Mouse (Mus musculus) midbrain, embryonic 14.5 days (tissue): ENCODE results near the gene Upk1b. TPM values are rescaled to one million over a fixed set of nuclear protein-coding genes. Genes with fewer than 3 reads are reported as not detected.

Source experiments
- ATAC-seq: fragments of 200-750 bp; cut with Nextera tagmentation; 2 replicates; pipeline ENCODE4 v1.8.0; 2017; ENCODE audit warnings: moderate number of reproducible peaks, moderate library complexity; ENCODE audit not compliant: low FRiP score, low TSS enrichment
- DNase-seq: peaks from one replicate; pipeline ENCODE4 v3.0.0-alpha.2; 2015
- H3K27ac ChIP-seq: fragments of 300-500 bp; sonication (generic); replicated peaks from 2 replicates; pipeline ENCODE4 v1.5.1; 2014; ENCODE audit warnings: mild to moderate bottlenecking, low read depth, low read length, moderate library complexity
- H3K27me3 ChIP-seq: fragments of 300-500 bp; sonication (generic); 2 replicates; pipeline ENCODE4 v1.6.1; 2014; ENCODE audit warnings: low read length, control low read depth, mixed read lengths; ENCODE audit not compliant: control insufficient read depth, insufficient read depth
- H3K36me3 ChIP-seq: fragments of 300-500 bp; sonication (generic); 2 replicates; pipeline ENCODE4 v1.6.1; 2014; ENCODE audit warnings: low read length, control low read depth; ENCODE audit not compliant: control insufficient read depth, insufficient read depth
- H3K4me1 ChIP-seq: fragments of 300-500 bp; sonication (generic); 2 replicates; pipeline ENCODE4 v1.6.1; 2014; ENCODE audit warnings: mild to moderate bottlenecking, antibody characterized with exemption, low read length, control low read depth; ENCODE audit not compliant: control insufficient read depth, insufficient read depth
- H3K4me2 ChIP-seq: fragments of 300-500 bp; sonication (generic); 2 replicates; pipeline ENCODE4 v1.6.1; 2014; ENCODE audit warnings: mild to moderate bottlenecking, low read length, moderate library complexity
- H3K4me3 ChIP-seq: fragments of 300-500 bp; sonication (generic); replicated peaks from 2 replicates; pipeline ENCODE4 v1.5.1; 2014; ENCODE audit warnings: low read depth, low read length
- H3K9ac ChIP-seq: fragments of 300-500 bp; sonication (generic); replicated peaks from 2 replicates; pipeline ENCODE4 v1.6.1; 2014; ENCODE audit warnings: mild to moderate bottlenecking, low read length, moderate library complexity
- H3K9me3 ChIP-seq: fragments of 300-500 bp; sonication (generic); 2 replicates; pipeline ENCODE4 v1.6.1; 2016; ENCODE audit warnings: low read length, control low read depth, mixed read lengths; ENCODE audit not compliant: control insufficient read depth
- WGBS: fragments of 180-500 bp; shearing (Covaris S2); extraction: QIAGEN DNeasy Blood & Tissue Kit; methylation state at CpG from one replicate; pipeline ENCODE4 v1.1.7; 2014; 5-methylcytosine and 5-hydroxymethylcytosine counted together
- polyA plus RNA-seq: library from polyadenylated mRNA; unstranded; fragments of >200 nt; fragmentation: Nextera tagmentation; extraction: Ambion mirVana; gene quantifications from 2 replicates; pipeline ENCODE4 v1.2.1, GENCODE M21; 2014

Gene Upk1b
- polyA plus RNA-seq, 1 experiment from 2014 or later = 0.36 TPM

DNA sequence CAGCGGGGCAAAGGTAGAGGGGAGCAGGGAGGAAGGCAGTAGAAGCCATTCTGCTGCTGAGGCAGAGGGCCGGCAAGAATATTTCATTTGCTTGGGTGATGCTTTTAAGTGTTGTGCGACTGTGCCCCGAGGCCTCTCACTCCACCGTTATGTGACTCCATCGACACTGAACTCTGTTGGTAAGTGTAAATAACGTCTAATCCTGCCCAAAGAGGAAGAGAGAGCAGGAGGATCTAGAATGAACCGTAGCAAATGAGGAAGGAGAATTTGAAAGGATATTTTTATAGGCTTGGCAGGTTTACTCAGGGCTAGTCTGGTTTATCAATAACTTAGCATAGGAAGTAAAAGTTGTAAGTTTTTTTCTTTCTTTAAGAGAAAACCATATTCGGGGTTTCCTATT, 30.6 kb downstream of the Upk1b start:
- no peak overlapping the region for H3K4me2 ChIP-seq
- no peak overlapping the region for H3K9ac ChIP-seq
- H3K27me3 ChIP-seq = no peaks in the 10 kb centered on the region
- 91% methylated on average over 9 of the region's 9 CpGs for WGBS
- H3K27ac ChIP-seq = no peak overlapping the region
- no peak for DNase-seq
- H3K9me3 ChIP-seq = no peaks in the 10 kb centered on the region
- no peaks in the 10 kb centered on the region for H3K4me1 ChIP-seq
- no peak overlapping the region for H3K4me3 ChIP-seq
- H3K36me3 ChIP-seq = peaks cover 19% of the 10 kb centered on the region
- no peak for ATAC-seq

DNA sequence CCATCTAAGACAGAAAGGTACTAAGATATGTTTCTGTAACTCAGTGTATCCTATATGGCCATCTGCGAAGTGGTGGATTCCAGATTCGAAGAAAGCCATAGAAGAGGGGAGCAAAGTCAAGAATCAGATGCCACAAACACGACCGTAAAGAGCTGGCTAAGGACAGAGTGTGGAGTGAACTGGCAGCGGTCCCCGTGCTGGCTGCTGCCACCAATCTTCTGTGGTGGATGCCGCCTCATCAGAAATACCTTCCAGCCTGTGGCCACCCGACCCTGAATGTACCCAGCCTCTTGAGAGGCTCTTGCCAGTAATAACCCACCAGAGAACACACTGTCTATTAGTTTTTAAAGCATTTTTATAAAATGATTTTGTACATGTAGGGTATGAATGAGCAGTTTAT, 31.7 kb downstream of the Upk1b start:
- DNase-seq (no peak), ATAC-seq (no peak)
- Histone ChIP-seq H3K4me1 (no peaks in the 10 kb centered on the region), H3K9me3 (no peaks in the 10 kb centered on the region), H3K27me3 (no peaks in the 10 kb centered on the region), H3K36me3 (peaks cover 23% of the 10 kb centered on the region), H3K9ac (no peak overlapping the region), H3K4me3 (no peak overlapping the region), H3K4me2 (no peak overlapping the region), H3K27ac (no peak overlapping the region)
- WGBS = 93% methylated on average over 8 of the region's 8 CpGs

DNA sequence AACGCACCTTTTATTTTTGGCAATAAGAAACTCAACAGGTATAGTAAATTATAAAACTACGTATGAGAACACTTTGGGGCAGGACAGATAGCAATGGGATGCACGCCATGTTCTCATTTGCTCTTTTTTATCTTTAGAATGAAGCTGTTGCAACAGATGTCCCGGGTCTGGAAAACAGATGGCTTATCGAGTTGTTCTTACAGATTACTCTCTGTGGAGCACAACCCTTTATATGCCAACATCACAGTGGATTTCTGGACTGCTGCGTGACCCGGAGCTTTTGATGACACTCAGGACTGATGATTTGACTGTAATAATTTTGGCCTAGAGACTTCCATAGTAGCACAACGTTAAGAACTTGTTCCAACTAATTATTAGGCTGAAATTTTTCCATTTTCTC, 32.4 kb downstream of the Upk1b start:
- DNase-seq = no peak
- ATAC-seq = no peak
- Histone ChIP-seq H3K9ac (no peak overlapping the region), H3K36me3 (peaks cover 24% of the 10 kb centered on the region), H3K27me3 (no peaks in the 10 kb centered on the region), H3K4me1 (no peaks in the 10 kb centered on the region), H3K27ac (no peak overlapping the region), H3K9me3 (no peaks in the 10 kb centered on the region), H3K4me3 (no peak overlapping the region), H3K4me2 (no peak overlapping the region)
- 89% methylated on average over 8 of the region's 8 CpGs for WGBS

DNA sequence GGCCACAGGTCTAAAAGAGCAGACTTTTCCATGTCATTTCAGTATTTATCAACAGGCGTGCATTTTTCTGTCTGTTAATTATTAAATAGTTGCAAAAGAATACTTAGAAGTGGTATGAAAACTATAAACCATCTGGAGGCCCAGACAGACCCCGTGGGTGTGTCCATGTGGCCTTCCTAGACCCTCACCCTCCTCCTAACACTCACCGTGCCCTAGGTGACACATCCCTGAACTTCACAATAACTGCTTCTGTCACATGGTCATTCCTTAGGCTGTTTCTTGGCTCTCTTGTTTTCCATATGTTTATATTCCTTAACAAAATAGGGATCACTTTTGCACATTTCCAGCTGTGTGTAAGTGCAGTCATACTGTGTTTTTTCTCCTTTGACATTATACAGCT, 33.5 kb downstream of the Upk1b start:
- H3K4me3 ChIP-seq = no peak overlapping the region
- no peaks in the 10 kb centered on the region for H3K9me3 ChIP-seq
- DNase-seq (no peak), ATAC-seq (no peak)
- peaks cover 24% of the 10 kb centered on the region for H3K36me3 ChIP-seq
- H3K27ac ChIP-seq = no peak overlapping the region
- WGBS = 66% methylated on average over 3 of the region's 3 CpGs
- no peak overlapping the region for H3K4me2 ChIP-seq
- H3K4me1 ChIP-seq = no peaks in the 10 kb centered on the region
- H3K27me3 ChIP-seq = no peaks in the 10 kb centered on the region
- no peak overlapping the region for H3K9ac ChIP-seq

DNA sequence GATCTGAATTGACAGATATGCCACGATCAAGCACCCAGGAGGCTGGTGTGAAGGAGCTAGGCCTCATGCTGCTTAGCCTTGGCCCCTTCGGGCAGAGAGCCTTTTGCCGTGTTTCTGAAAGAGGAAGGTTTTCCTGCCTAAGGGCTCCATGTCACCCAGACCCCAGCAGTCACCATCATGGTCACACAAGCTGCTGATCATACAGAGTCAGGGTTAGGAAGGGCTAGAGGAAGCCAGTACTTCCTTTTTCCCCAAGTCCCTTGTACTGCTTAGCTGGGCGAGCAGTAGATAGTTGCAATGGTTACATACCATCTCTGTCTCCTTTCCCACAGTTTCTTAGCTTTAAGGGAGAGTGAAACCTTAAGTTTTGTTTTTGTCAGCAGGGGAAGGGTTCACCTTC, 36.6 kb downstream of the Upk1b start:
- no peak overlapping the region for H3K4me2 ChIP-seq
- WGBS = 88% methylated on average over 4 of the region's 4 CpGs
- H3K27me3 ChIP-seq = no peaks in the 10 kb centered on the region
- no peak overlapping the region for H3K27ac ChIP-seq
- H3K4me3 ChIP-seq = no peak overlapping the region
- DNase-seq (no peak), ATAC-seq (no peak)
- no peaks in the 10 kb centered on the region for H3K9me3 ChIP-seq
- H3K36me3 ChIP-seq = peaks cover 37% of the 10 kb centered on the region
- H3K9ac ChIP-seq = no peak overlapping the region
- H3K4me1 ChIP-seq = no peaks in the 10 kb centered on the region

DNA sequence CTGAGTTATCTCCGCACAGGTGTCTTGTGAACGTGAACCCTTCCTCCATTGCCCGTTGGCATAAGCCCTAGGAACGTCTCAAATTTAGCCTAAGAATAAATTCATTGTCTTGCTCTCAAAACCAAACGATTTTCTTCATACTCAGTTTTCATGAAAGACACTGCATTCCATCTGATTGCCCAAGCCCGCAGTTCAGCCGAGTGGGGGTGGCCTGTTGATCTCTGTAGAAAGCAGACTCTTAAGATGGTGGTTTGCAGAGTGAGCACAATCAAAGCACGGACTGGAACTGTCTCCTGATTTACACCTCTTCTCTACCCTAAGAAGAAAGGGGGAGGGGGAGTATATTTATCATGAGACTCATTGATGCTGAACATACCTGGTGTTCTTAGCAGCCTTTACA, 37.7 kb downstream of the Upk1b start:
- H3K27me3 ChIP-seq = no peaks in the 10 kb centered on the region
- ATAC-seq = no peak

DNA sequence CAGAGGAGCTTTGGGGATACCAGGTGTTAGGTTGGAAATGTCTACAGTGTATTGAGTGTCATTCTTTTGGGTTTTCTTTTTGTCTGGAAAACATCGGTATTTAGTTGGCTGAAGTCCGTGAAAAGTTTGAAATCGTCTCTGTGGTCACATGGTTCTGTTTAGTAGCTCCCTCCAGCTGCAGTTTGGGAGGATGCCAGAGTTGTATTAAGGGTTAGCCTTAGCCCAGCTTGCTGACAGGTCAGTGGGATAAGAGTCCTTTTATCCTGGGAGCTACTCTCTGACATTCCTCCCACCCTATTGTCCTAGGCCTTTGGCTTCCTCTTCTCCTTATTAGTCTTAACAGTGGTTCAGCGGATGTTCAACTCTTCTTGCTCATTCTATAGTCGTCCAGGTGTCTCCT, 38.2 kb downstream of the Upk1b start:
- no peak for ATAC-seq
- WGBS = 89% methylated on average over 5 of the region's 5 CpGs
- Histone ChIP-seq H3K9me3 (no peaks in the 10 kb centered on the region), H3K4me1 (no peaks in the 10 kb centered on the region), H3K4me3 (no peak overlapping the region), H3K4me2 (no peak overlapping the region), H3K9ac (no peak overlapping the region), H3K36me3 (peaks cover 31% of the 10 kb centered on the region), H3K27ac (no peak overlapping the region), H3K27me3 (no peaks in the 10 kb centered on the region)
- DNase-seq = no peak

More for the DNA sequence above, 37.7 kb downstream of the Upk1b start:
- H3K4me3 ChIP-seq = no peak overlapping the region
- peaks cover 36% of the 10 kb centered on the region for H3K36me3 ChIP-seq
- H3K4me1 ChIP-seq = no peaks in the 10 kb centered on the region
- no peak overlapping the region for H3K27ac ChIP-seq
- H3K9ac ChIP-seq = no peak overlapping the region
- no peak for DNase-seq
- WGBS = 85% methylated on average over 8 of the region's 8 CpGs
- H3K9me3 ChIP-seq = no peaks in the 10 kb centered on the region
- H3K4me2 ChIP-seq = no peak overlapping the region

DNA sequence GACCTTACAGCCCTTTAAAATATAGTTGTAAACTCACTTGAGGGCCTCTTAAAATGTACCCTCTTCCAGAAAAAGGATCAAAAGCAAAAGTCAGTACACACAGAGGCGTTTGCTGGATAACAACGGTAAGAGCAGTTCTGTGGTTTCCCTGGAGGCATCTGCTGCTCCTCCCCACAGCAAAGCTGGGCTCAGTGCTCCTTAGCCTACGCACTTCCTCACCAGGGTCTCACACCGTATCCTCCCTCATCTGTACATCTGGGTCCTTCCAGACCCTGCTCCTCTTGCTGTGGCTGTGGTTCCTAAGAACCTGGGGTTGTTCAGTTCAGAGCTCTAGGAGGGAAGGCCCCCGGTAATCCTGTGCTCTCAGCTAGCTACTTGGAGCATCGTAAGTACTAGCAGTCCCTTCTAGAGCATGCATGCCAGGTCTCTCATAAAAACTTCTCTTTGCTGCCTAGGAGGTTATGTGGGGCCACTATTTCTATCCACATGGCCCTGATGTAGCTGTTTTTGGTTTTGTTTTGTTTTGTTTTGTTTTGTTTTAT, 39.2 kb downstream of the Upk1b start:
- WGBS = 89% methylated on average over 6 of the region's 6 CpGs
- H3K27me3 ChIP-seq = no peaks in the 10 kb centered on the region
- ATAC-seq = no peak
- no peaks in the 10 kb centered on the region for H3K9me3 ChIP-seq
- H3K27ac ChIP-seq = no peak overlapping the region
- H3K36me3 ChIP-seq = peaks cover 30% of the 10 kb centered on the region
- no peaks in the 10 kb centered on the region for H3K4me1 ChIP-seq
- no peak for DNase-seq
- no peak overlapping the region for H3K4me3 ChIP-seq
- H3K4me2 ChIP-seq = no peak overlapping the region
- H3K9ac ChIP-seq = no peak overlapping the region

DNA sequence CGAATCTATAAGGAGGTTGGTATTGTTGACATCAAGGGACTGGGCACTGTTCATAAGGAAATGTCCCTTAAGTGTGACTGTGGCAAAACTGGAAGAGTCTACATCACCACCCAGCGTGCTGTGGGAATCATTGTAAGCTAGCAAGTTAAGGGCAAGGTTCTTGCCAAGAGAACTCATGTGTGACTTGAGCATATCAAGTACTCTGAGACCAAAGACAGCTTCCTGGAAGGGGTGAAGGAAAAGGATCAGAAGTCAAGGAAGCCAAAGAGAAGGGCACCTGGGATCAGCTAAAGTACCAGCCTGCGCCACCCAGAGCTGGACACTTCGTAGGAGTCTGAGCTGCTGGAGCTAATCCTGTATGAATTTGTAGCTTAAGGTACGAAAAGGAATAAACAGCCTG, 39.9 kb downstream of the Upk1b start:
- no peak overlapping the region for H3K4me2 ChIP-seq
- peaks cover 30% of the 10 kb centered on the region for H3K36me3 ChIP-seq
- WGBS = 94% methylated on average over 5 of the region's 5 CpGs
- H3K9me3 ChIP-seq = no peaks in the 10 kb centered on the region
- no peak for DNase-seq
- no peak overlapping the region for H3K27ac ChIP-seq
- no peaks in the 10 kb centered on the region for H3K4me1 ChIP-seq
- H3K27me3 ChIP-seq = no peaks in the 10 kb centered on the region
- no peak overlapping the region for H3K4me3 ChIP-seq
- ATAC-seq = no peak
- no peak overlapping the region for H3K9ac ChIP-seq
